ENCODE assay signal across 8 mouse cellular contexts in the genomic region with DNA sequence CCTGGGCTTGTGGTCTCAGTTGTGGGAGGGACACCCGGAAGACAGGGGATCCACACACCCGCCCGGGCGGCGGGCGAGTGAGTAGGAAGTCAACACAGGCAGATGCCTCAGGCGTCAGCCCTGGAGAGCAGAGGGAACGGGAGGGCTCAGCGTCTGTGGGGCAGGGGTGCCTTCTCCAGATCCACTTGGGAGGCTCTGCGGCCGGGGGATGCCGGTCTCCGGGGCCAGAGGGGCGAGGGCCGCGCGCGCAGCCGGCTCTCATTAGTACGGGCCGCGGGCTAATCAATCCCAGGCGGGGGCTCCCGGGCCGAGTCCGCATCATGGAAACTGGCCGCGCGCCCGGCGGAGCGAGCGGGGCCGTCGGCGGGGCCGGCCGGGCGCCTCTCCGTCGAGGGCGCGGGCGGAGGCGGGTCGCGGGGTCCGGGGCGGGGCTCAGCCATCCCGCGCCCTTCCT. TPM values are rescaled to one million over a fixed set of nuclear protein-coding genes. Genes with fewer than 3 reads are reported as not detected.
DNase-seq lines count a peak whose midpoint lies in the region; ATAC-seq lines count a peak whose summit lies in the region.
"Had no signal": no experiment of that assay in that cellular context is flagged by ENCODE, and none has a peak within 500 bp of the region (broad histone marks: within the 10 kb centered on the region; RNA-seq: fewer than 3 reads in every experiment).

No protein-coding gene starts in this region.

- peaks cover 30% of the 10 kb centered on the region for H3K36me3 ChIP-seq in embryonic facial prominence, embryonic 10.5 days (replicated peaks)
- H3K36me3 ChIP-seq in heart, embryonic 15.5 days: 0 out of 2 replicates have a peak, but pooled peaks cover 2% of the 10 kb centered on the region
- peaks cover 24% of the 10 kb centered on the region for H3K36me3 ChIP-seq in midbrain, embryonic 13.5 days

- peaks cover 100% of the 10 kb centered on the region for H3K27me3 ChIP-seq in embryonic facial prominence, embryonic 10.5 days (replicated peaks; ENCODE audit: low read depth, poor library complexity, severe bottlenecking)
- H3K27me3 ChIP-seq in heart, embryonic 15.5 days: peaks cover 16% of the 10 kb centered on the region
- H3K27me3 ChIP-seq in midbrain, embryonic 13.5 days: peaks cover 99% of the 10 kb centered on the region

- peak; percentile 61 for DNase-seq in adrenal gland, postnatal 14 days
- peak; percentile 89 for DNase-seq in embryonic facial prominence, embryonic 10.5 days (ENCODE audit: low spot score)
- peak; percentile 73 to 78 for DNase-seq in kidney, postnatal 4 days
- no peak for DNase-seq in spleen, postnatal 36 days (ENCODE audit: low spot score in 2 of 2)

- WGBS in embryonic facial prominence, embryonic 10.5 days: 1% methylated on average over 51 of the region's 51 CpGs
- 3% methylated on average over 33 of the region's 51 CpGs for WGBS in heart, embryonic 15.5 days
- 2% methylated on average over 51 of the region's 51 CpGs for WGBS in midbrain, embryonic 13.5 days

- H3K4me1 ChIP-seq in embryonic facial prominence, embryonic 10.5 days: peaks cover 93% of the 10 kb centered on the region
- peaks cover 77% of the 10 kb centered on the region for H3K4me1 ChIP-seq in heart, embryonic 15.5 days (replicated peaks)
- peaks cover 68% of the 10 kb centered on the region for H3K4me1 ChIP-seq in midbrain, embryonic 13.5 days (replicated peaks)

- H3K4me3 ChIP-seq in embryonic facial prominence, embryonic 10.5 days: peak overlapping the region; percentile 80
- H3K4me3 ChIP-seq in heart, embryonic 15.5 days: peak overlapping the region; percentile 68
- H3K4me3 ChIP-seq in midbrain, embryonic 13.5 days (replicated peaks): peak overlapping the region; percentile 48

- H3K9ac ChIP-seq in heart, embryonic 15.5 days: peak overlapping the region; percentile 61
- 0 out of 2 replicates have a peak overlapping the region, but pooled peaks have one; percentile 25 for H3K9ac ChIP-seq in midbrain, embryonic 13.5 days (replicated peaks)

- H3K27ac ChIP-seq in embryonic facial prominence, embryonic 10.5 days (replicated peaks): peak overlapping the region; percentile 96
- peak overlapping the region; percentile 71 for H3K27ac ChIP-seq in heart, embryonic 15.5 days
- H3K27ac ChIP-seq in midbrain, embryonic 13.5 days: no peak overlapping the region

- no peaks in the 10 kb centered on the region for H3K9me3 ChIP-seq in embryonic facial prominence, embryonic 10.5 days
- no peaks in the 10 kb centered on the region for H3K9me3 ChIP-seq in heart, embryonic 15.5 days (replicated peaks)
- no peaks in the 10 kb centered on the region for H3K9me3 ChIP-seq in midbrain, embryonic 13.5 days

- peak overlapping the region; percentile 93 for H3K4me2 ChIP-seq in heart, embryonic 15.5 days
- peak overlapping the region; percentile 78 for H3K4me2 ChIP-seq in midbrain, embryonic 13.5 days (replicated peaks)

- ATAC-seq in heart, embryonic 15.5 days (replicated peaks; ENCODE audit: insufficient number of reproducible peaks, insufficient read depth, low FRiP score, low read depth): 0 out of 2 replicates have a peak, but pooled peaks have one; percentile 12
- ATAC-seq in midbrain, embryonic 13.5 days: no peak
- no peak for ATAC-seq in erythroblast, adult 5-6 weeks (replicated peaks; ENCODE audit: low FRiP score, poor library complexity, severe bottlenecking)

RNA-seq across cellular contexts. Expression of gene Tmem200b, which starts 1.4 kb away (rescaled TPM):
- total RNA-seq in adrenal gland, postnatal 14 days (2021): 8.7 TPM in 2 replicates
- 2.1 and 2.8 TPM in 2 replicates for polyA plus RNA-seq in embryonic facial prominence, embryonic 10.5 days (2016; fragmentation: Nextera tagmentation; extraction: Ambion mirVana)
- 1.2 and 2.6 TPM in 2 replicates for polyA plus RNA-seq in heart, embryonic 15.5 days (2015; fragmentation: Nextera tagmentation; extraction: Ambion mirVana)
- not detected in 2 replicates for polyA plus RNA-seq in midbrain, embryonic 13.5 days (2015; fragmentation: Nextera tagmentation; extraction: Ambion mirVana)
- total RNA-seq in erythroblast, adult 5-6 weeks (2015; ENCODE audit: low replicate concordance): not detected in 2 replicates
- 2.0 TPM in 1 of 2 replicates, not detected in the other for total RNA-seq in erythroblast, adult 5-6 weeks (2017; ENCODE audit: low replicate concordance)
- polyA plus RNA-seq: erythroblast, embryonic 14.5 days had no signal

RNA-seq across cellular contexts. Expression of gene Srsf4, which starts 46.8 kb away (rescaled TPM):
- 69.2 and 73.4 TPM in 2 replicates for total RNA-seq in adrenal gland, postnatal 14 days (2021)
- 142 and 143 TPM in 2 replicates for polyA plus RNA-seq in embryonic facial prominence, embryonic 10.5 days (2016; fragmentation: Nextera tagmentation; extraction: Ambion mirVana)
- polyA plus RNA-seq in heart, embryonic 15.5 days (2015; fragmentation: Nextera tagmentation; extraction: Ambion mirVana): 64.8 and 76.3 TPM in 2 replicates
- 134 and 140 TPM in 2 replicates for polyA plus RNA-seq in midbrain, embryonic 13.5 days (2015; fragmentation: Nextera tagmentation; extraction: Ambion mirVana)
- 20.9 and 23.6 TPM in 2 replicates for total RNA-seq in erythroblast, adult 5-6 weeks (2015; ENCODE audit: low replicate concordance)
- 45.2 and 61.6 TPM in 2 replicates for total RNA-seq in erythroblast, adult 5-6 weeks (2017; ENCODE audit: low replicate concordance)

Comparison
In these comparisons a context has a peak if more than half of its experiments do, and no peak if none do; other contexts are left out.
1. DNase-seq: peak in adrenal gland, postnatal 14 days (single experiment), embryonic facial prominence, embryonic 10.5 days (single experiment) and kidney, postnatal 4 days (2 of 2); none in spleen, postnatal 36 days (0 of 2).
2. Peak in every context shown above with its lines, with median percentiles within 50 percentile points of each other: H3K4me3 ChIP-seq.